14 mouse cellular contexts compared by ENCODE assay signal in the genomic region with DNA sequence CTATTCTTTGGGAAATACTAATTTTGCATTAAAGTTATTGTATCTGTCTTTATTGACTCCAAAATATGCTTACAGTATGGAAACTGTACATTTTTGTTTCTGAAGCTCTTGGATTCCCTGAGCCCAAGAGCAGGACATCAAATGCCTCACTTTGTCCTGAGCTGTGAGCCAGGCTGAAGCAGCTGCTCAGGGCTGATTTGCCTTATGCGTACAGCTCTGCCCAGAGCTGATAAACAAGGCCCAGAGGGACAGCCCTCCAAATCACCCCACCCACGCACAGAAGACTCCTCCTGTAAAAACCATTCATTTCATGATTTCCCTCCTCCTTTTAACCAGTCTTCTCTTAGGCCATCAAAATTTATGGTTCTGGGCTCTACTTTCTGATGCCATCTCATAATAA. TPM values are rescaled to one million over a fixed set of nuclear protein-coding genes. Genes with fewer than 3 reads are reported as not detected.
DNase-seq lines count a peak whose midpoint lies in the region; ATAC-seq and TF ChIP-seq lines count a peak whose summit lies in the region.
"Had no signal": no experiment of that assay in that cellular context is flagged by ENCODE, and none has a peak within 500 bp of the region (broad histone marks: within the 10 kb centered on the region; RNA-seq: fewer than 3 reads in every experiment).

No protein-coding gene starts in this region.

- TF ChIP-seq EP300 in liver, postnatal 0 days (IDR thresholded peaks at IDR 0.05; ENCODE audit: low read depth), result peak; percentile 98

- no peaks in the 10 kb centered on the region for H3K27me3 ChIP-seq in hindbrain, embryonic 11.5 days (ENCODE audit: control insufficient read depth, insufficient read depth, low read length)
- no peaks in the 10 kb centered on the region for H3K27me3 ChIP-seq in hindbrain, embryonic 16.5 days (replicated peaks; ENCODE audit: control insufficient read depth, insufficient read depth, low read length)
- H3K27me3 ChIP-seq in heart, embryonic 10.5 days (ENCODE audit: insufficient read depth, poor library complexity, severe bottlenecking), result no peaks in the 10 kb centered on the region
- no peaks in the 10 kb centered on the region for H3K27me3 ChIP-seq in liver, postnatal 0 days (ENCODE audit: insufficient read depth, low read length)
- H3K27me3 ChIP-seq in forebrain, embryonic 14.5 days (replicated peaks; ENCODE audit: control insufficient read depth, insufficient read depth, low read length), result no peaks in the 10 kb centered on the region
- no peaks in the 10 kb centered on the region for H3K27me3 ChIP-seq in thymus, adult 2 months (ENCODE audit: control insufficient read depth, insufficient read depth, low read length)
- H3K27me3 ChIP-seq: embryonic facial prominence, embryonic 13.5 days had no signal

- TF ChIP-seq POLR2A in thymus, adult 2 months (IDR thresholded peaks at IDR 0.05; ENCODE audit: control insufficient read depth, extremely low read depth, insufficient read depth, low read length, poor library complexity), result no peak

- H3K4me3 ChIP-seq in hindbrain, embryonic 11.5 days (ENCODE audit: low read depth, low read length), result no peak overlapping the region
- no peak overlapping the region for H3K4me3 ChIP-seq in hindbrain, embryonic 16.5 days (ENCODE audit: low read length)
- H3K4me3 ChIP-seq in heart, embryonic 10.5 days, result no peak overlapping the region
- H3K4me3 ChIP-seq in liver, postnatal 0 days (ENCODE audit: low read depth, low read length), result no peak overlapping the region
- no peak overlapping the region for H3K4me3 ChIP-seq in forebrain, embryonic 14.5 days (ENCODE audit: low read depth, low read length)
- no peak overlapping the region for H3K4me3 ChIP-seq in thymus, adult 2 months (ENCODE audit: control insufficient read depth, insufficient read depth, low read length)
- H3K4me3 ChIP-seq: embryonic facial prominence, embryonic 13.5 days; midbrain, embryonic 10.5 days had no signal

- no peak for DNase-seq in hindbrain, embryonic 11.5 days (ENCODE audit: low spot score)
- DNase-seq in R1 (ENCODE audit: low read depth, low spot score), result peak; percentile 17
- peak; percentile 88 for DNase-seq in heart, embryonic 10.5 days (ENCODE audit: low spot score)
- DNase-seq in liver, postnatal 0 days, result peak; percentile 79
- DNase-seq in adipocyte (ENCODE audit: low spot score), result no peak
- DNase-seq in forebrain, embryonic 14.5 days (ENCODE audit: low spot score), result no peak
- no peak for DNase-seq in thymus, adult 2 months
- DNase-seq: kidney, adult 8-10 months; thymus, postnatal 25 days had no signal

- no peak overlapping the region for H3K4me2 ChIP-seq in hindbrain, embryonic 11.5 days (replicated peaks; ENCODE audit: low read depth, low read length)
- H3K4me2 ChIP-seq in hindbrain, embryonic 16.5 days (ENCODE audit: low read length), result no peak overlapping the region
- peak overlapping the region; percentile 62; the same call in 1 of the 2 replicates for H3K4me2 ChIP-seq in liver, postnatal 0 days (ENCODE audit: low read depth, low read length)
- H3K4me2 ChIP-seq in forebrain, embryonic 14.5 days (ENCODE audit: low read length), result no peak overlapping the region
- H3K4me2 ChIP-seq: embryonic facial prominence, embryonic 13.5 days had no signal

- H3K4me1 ChIP-seq in hindbrain, embryonic 11.5 days (replicated peaks; ENCODE audit: control insufficient read depth, insufficient read depth, low read length), result no peaks in the 10 kb centered on the region
- H3K4me1 ChIP-seq in hindbrain, embryonic 16.5 days (ENCODE audit: control insufficient read depth, insufficient read depth, low read depth, low read length), result no peaks in the 10 kb centered on the region
- 0 out of 2 replicates have a peak, but pooled peaks cover 4% of the 10 kb centered on the region for H3K4me1 ChIP-seq in heart, embryonic 10.5 days
- H3K4me1 ChIP-seq in liver, postnatal 0 days (ENCODE audit: insufficient read depth), result peaks cover 4% of the 10 kb centered on the region
- 0 out of 2 replicates have a peak, but pooled peaks cover 2% of the 10 kb centered on the region for H3K4me1 ChIP-seq in forebrain, embryonic 14.5 days (ENCODE audit: control insufficient read depth, insufficient read depth, low read length)
- H3K4me1 ChIP-seq in thymus, adult 2 months (replicated peaks; ENCODE audit: control insufficient read depth, insufficient read depth, low read length), result no peaks in the 10 kb centered on the region
- H3K4me1 ChIP-seq: embryonic facial prominence, embryonic 13.5 days; midbrain, embryonic 10.5 days had no signal

- WGBS in hindbrain, embryonic 11.5 days, result 62% methylated on average over 2 of the region's 2 CpGs
- WGBS in hindbrain, embryonic 16.5 days, result 42% methylated on average over 2 of the region's 2 CpGs
- WGBS in heart, embryonic 10.5 days, result 27% methylated on average over 2 of the region's 2 CpGs
- 50% methylated on average over 2 of the region's 2 CpGs for WGBS in liver, postnatal 0 days (ENCODE audit: insufficient replicate concordance)
- 70% methylated on average over 2 of the region's 2 CpGs for WGBS in forebrain, embryonic 14.5 days
- WGBS in thymus, adult 2 months, result 87% methylated on average over 2 of the region's 2 CpGs

- H3K9ac ChIP-seq in hindbrain, embryonic 11.5 days (ENCODE audit: low read depth, low read length), result no peak overlapping the region
- H3K9ac ChIP-seq in hindbrain, embryonic 16.5 days (ENCODE audit: low read depth, low read length), result no peak overlapping the region
- H3K9ac ChIP-seq in liver, postnatal 0 days (replicated peaks), result peak overlapping the region; percentile 48; the same call in 1 of the 2 replicates
- H3K9ac ChIP-seq in forebrain, embryonic 14.5 days (ENCODE audit: low read length), result no peak overlapping the region
- H3K9ac ChIP-seq: embryonic facial prominence, embryonic 13.5 days had no signal

- peak; percentile 64; the same call in 1 of the 2 replicates for ATAC-seq in hindbrain, embryonic 11.5 days (ENCODE audit: low FRiP score)
- ATAC-seq in hindbrain, embryonic 16.5 days, result no peak
- ATAC-seq in liver, postnatal 0 days, result peak; percentile 100
- no peak for ATAC-seq in forebrain, embryonic 14.5 days
- ATAC-seq: CD4-positive, CD25-positive, alpha-beta regulatory T cell, adult 4 months had no signal

- H3K9me3 ChIP-seq in hindbrain, embryonic 11.5 days (ENCODE audit: control insufficient read depth, low read length), result no peaks in the 10 kb centered on the region
- no peaks in the 10 kb centered on the region for H3K9me3 ChIP-seq in hindbrain, embryonic 16.5 days (ENCODE audit: control insufficient read depth, low read length)
- no peaks in the 10 kb centered on the region for H3K9me3 ChIP-seq in heart, embryonic 10.5 days
- no peaks in the 10 kb centered on the region for H3K9me3 ChIP-seq in liver, postnatal 0 days (ENCODE audit: low read length)
- no peaks in the 10 kb centered on the region for H3K9me3 ChIP-seq in forebrain, embryonic 14.5 days (replicated peaks; ENCODE audit: control insufficient read depth, low read length)
- H3K9me3 ChIP-seq: embryonic facial prominence, embryonic 13.5 days; midbrain, embryonic 10.5 days had no signal

- no peak overlapping the region for H3K27ac ChIP-seq in hindbrain, embryonic 11.5 days (ENCODE audit: low read depth, low read length)
- H3K27ac ChIP-seq in hindbrain, embryonic 16.5 days (ENCODE audit: low read depth, low read length), result no peak overlapping the region
- H3K27ac ChIP-seq in heart, embryonic 10.5 days, result 0 out of 2 replicates have a peak overlapping the region, but pooled peaks have one; percentile 36
- peak overlapping the region; percentile 84 for H3K27ac ChIP-seq in liver, postnatal 0 days (ENCODE audit: low read depth)
- no peak overlapping the region for H3K27ac ChIP-seq in forebrain, embryonic 14.5 days (ENCODE audit: low read depth, low read length)
- H3K27ac ChIP-seq in thymus, adult 2 months (ENCODE audit: control insufficient read depth, insufficient read depth, low read length), result no peak overlapping the region
- H3K27ac ChIP-seq: embryonic facial prominence, embryonic 13.5 days; midbrain, embryonic 10.5 days had no signal

- H3K36me3 ChIP-seq in hindbrain, embryonic 11.5 days (ENCODE audit: control insufficient read depth, insufficient read depth, low read length), result no peaks in the 10 kb centered on the region
- no peaks in the 10 kb centered on the region for H3K36me3 ChIP-seq in hindbrain, embryonic 16.5 days (ENCODE audit: control insufficient read depth, insufficient read depth, low read length)
- no peaks in the 10 kb centered on the region for H3K36me3 ChIP-seq in heart, embryonic 10.5 days
- H3K36me3 ChIP-seq in liver, postnatal 0 days (replicated peaks; ENCODE audit: insufficient read depth, low read length), result 0 out of 2 replicates have a peak, but pooled peaks cover 4% of the 10 kb centered on the region
- no peaks in the 10 kb centered on the region for H3K36me3 ChIP-seq in forebrain, embryonic 14.5 days (ENCODE audit: control insufficient read depth, insufficient read depth, low read length)
- H3K36me3 ChIP-seq in thymus, adult 2 months (ENCODE audit: control insufficient read depth, insufficient read depth, low read length), result no peaks in the 10 kb centered on the region
- H3K36me3 ChIP-seq: embryonic facial prominence, embryonic 13.5 days; midbrain, embryonic 10.5 days had no signal

- no peak for TF ChIP-seq CTCF in liver, postnatal 0 days (IDR thresholded peaks at IDR 0.05; ENCODE audit: low read depth)
- TF ChIP-seq CTCF in thymus, adult 2 months (IDR thresholded peaks at IDR 0.05; ENCODE audit: borderline replicate concordance, control insufficient read depth, extremely low read depth, insufficient read depth, low read length, poor library complexity), result no peak

RNA-seq across cellular contexts. Expression of a gene that starts 1.0 kb away (rescaled TPM):
- 1.9 and 2.9 TPM in 2 replicates for polyA plus RNA-seq in hindbrain, embryonic 11.5 days (2014; fragmentation: Nextera tagmentation; extraction: Ambion mirVana)
- 0.03 and 0.07 TPM in 2 replicates for polyA plus RNA-seq in hindbrain, embryonic 16.5 days (2015; fragmentation: Nextera tagmentation; extraction: Ambion mirVana)
- polyA plus RNA-seq in heart, embryonic 10.5 days (2016; fragmentation: Nextera tagmentation; extraction: Ambion mirVana), result 3.8 and 6.7 TPM in 2 replicates
- 6.7 and 9.4 TPM in 2 replicates for polyA plus RNA-seq in liver, postnatal 0 days (2015; fragmentation: Nextera tagmentation; extraction: Ambion mirVana)
- 0.10 and 0.13 TPM in 2 replicates for polyA plus RNA-seq in forebrain, embryonic 14.5 days (2014; fragmentation: Nextera tagmentation; extraction: Ambion mirVana)
- polyA plus RNA-seq in thymus, adult 2 months (2012; rRNA removed), result 0.01 and 0.08 TPM in 2 replicates

RNA-seq across cellular contexts. Expression of a gene that starts 16.1 kb away (rescaled TPM):
- not detected in 2 replicates for polyA plus RNA-seq in hindbrain, embryonic 11.5 days (2014; fragmentation: Nextera tagmentation; extraction: Ambion mirVana)
- polyA plus RNA-seq in hindbrain, embryonic 16.5 days (2015; fragmentation: Nextera tagmentation; extraction: Ambion mirVana), result not detected in 2 replicates
- polyA plus RNA-seq in heart, embryonic 10.5 days (2016; fragmentation: Nextera tagmentation; extraction: Ambion mirVana), result 0.09 TPM in 1 of 2 replicates, not detected in the other
- 0.13 and 0.40 TPM in 2 replicates for polyA plus RNA-seq in liver, postnatal 0 days (2015; fragmentation: Nextera tagmentation; extraction: Ambion mirVana)
- polyA plus RNA-seq in forebrain, embryonic 14.5 days (2014; fragmentation: Nextera tagmentation; extraction: Ambion mirVana), result not detected in 2 replicates
- polyA plus RNA-seq in thymus, adult 2 months (2012; rRNA removed), result not detected in 2 replicates
- polyA plus RNA-seq: CD4-positive, CD25-positive, alpha-beta regulatory T cell, adult 4 months; embryonic facial prominence, embryonic 13.5 days; gonadal fat pad, adult 2 months; midbrain, embryonic 10.5 days had no signal

RNA-seq across cellular contexts. Expression of a gene that starts 40.2 kb away (rescaled TPM):
- polyA plus RNA-seq in hindbrain, embryonic 11.5 days (2014; fragmentation: Nextera tagmentation; extraction: Ambion mirVana), result not detected in 2 replicates
- not detected in 2 replicates for polyA plus RNA-seq in hindbrain, embryonic 16.5 days (2015; fragmentation: Nextera tagmentation; extraction: Ambion mirVana)
- not detected in 2 replicates for polyA plus RNA-seq in heart, embryonic 10.5 days (2016; fragmentation: Nextera tagmentation; extraction: Ambion mirVana)
- not detected in 2 replicates for polyA plus RNA-seq in liver, postnatal 0 days (2015; fragmentation: Nextera tagmentation; extraction: Ambion mirVana)
- not detected in 2 replicates for polyA plus RNA-seq in forebrain, embryonic 14.5 days (2014; fragmentation: Nextera tagmentation; extraction: Ambion mirVana)
- polyA plus RNA-seq in thymus, adult 2 months (2012; rRNA removed), result 0.11 TPM in 1 of 2 replicates, not detected in the other
- polyA plus RNA-seq: CD4-positive, CD25-positive, alpha-beta regulatory T cell, adult 4 months; embryonic facial prominence, embryonic 13.5 days; gonadal fat pad, adult 2 months; midbrain, embryonic 10.5 days had no signal

RNA-seq across cellular contexts. Expression of a gene that starts 50.6 kb away (rescaled TPM):
- polyA plus RNA-seq in hindbrain, embryonic 11.5 days (2014; fragmentation: Nextera tagmentation; extraction: Ambion mirVana), result not detected in 2 replicates
- polyA plus RNA-seq in hindbrain, embryonic 16.5 days (2015; fragmentation: Nextera tagmentation; extraction: Ambion mirVana), result not detected in 2 replicates
- polyA plus RNA-seq in heart, embryonic 10.5 days (2016; fragmentation: Nextera tagmentation; extraction: Ambion mirVana), result not detected in 2 replicates
- polyA plus RNA-seq in liver, postnatal 0 days (2015; fragmentation: Nextera tagmentation; extraction: Ambion mirVana), result not detected in 2 replicates
- polyA plus RNA-seq in forebrain, embryonic 14.5 days (2014; fragmentation: Nextera tagmentation; extraction: Ambion mirVana), result not detected in 2 replicates
- not detected in 2 replicates for polyA plus RNA-seq in thymus, adult 2 months (2012; rRNA removed)
- polyA plus RNA-seq: CD4-positive, CD25-positive, alpha-beta regulatory T cell, adult 4 months; gonadal fat pad, adult 2 months; midbrain, embryonic 10.5 days had no signal

Comparison
In these comparisons a context has a peak if more than half of its experiments do, and no peak if none do; other contexts are left out.
1. ATAC-seq: peak in hindbrain, embryonic 11.5 days (single experiment) and liver, postnatal 0 days (single experiment); none in hindbrain, embryonic 16.5 days (single experiment) and forebrain, embryonic 14.5 days (single experiment).
2. DNase-seq: peak in R1 (single experiment), heart, embryonic 10.5 days (single experiment) and liver, postnatal 0 days (single experiment); none in hindbrain, embryonic 11.5 days (single experiment), adipocyte (single experiment), forebrain, embryonic 14.5 days (single experiment) and thymus, adult 2 months (single experiment).
3. H3K27ac ChIP-seq: peak in heart, embryonic 10.5 days (single experiment) and liver, postnatal 0 days (single experiment); none in hindbrain, embryonic 11.5 days (single experiment), hindbrain, embryonic 16.5 days (single experiment), forebrain, embryonic 14.5 days (single experiment) and thymus, adult 2 months (single experiment).